In the genomic region with DNA sequence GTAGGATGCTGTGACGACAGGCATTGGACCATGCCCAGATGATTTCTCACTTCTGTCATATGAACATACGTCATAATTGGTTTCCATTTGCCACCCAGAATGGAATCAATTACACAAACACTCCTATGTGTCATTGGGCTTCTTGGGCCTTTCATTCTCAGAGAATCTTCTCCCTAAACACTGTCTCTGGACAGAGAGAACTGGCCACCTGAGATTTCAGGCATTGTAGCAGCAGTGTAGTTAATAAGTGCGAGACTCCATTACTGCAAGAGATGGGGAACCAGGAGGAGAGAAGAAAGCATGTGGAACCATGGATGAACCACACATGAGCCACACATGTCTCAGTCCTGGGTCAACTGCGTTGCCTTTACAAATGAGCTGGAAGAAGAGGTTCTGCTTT, we compare ENCODE assay signal across 17 mouse cellular contexts. TPM values are rescaled to one million over a fixed set of nuclear protein-coding genes. Genes with fewer than 3 reads are reported as not detected.
DNase-seq lines count a peak whose midpoint lies in the region; TF ChIP-seq lines count a peak whose summit lies in the region.
"Not testable (repeated sequence)": the region's sequence is repeated elsewhere in the genome, so short reads cannot be mapped to it uniquely, and the experiment has no call there.
"Had no signal": no experiment of that assay in that cellular context is flagged by ENCODE, and none has a peak within 500 bp of the region (broad histone marks: within the 10 kb centered on the region; RNA-seq: fewer than 3 reads in every experiment).

No protein-coding gene starts in this region.

- peak; percentile 60 to 68 for DNase-seq in B cell, adult 2 months
- DNase-seq in heart, adult 11 months: peak; percentile 85
- DNase-seq in spleen, adult 2 months (ENCODE audit: low read depth in 1 of 2, low spot score in 2 of 2): peak in 1 of 2 experiments; percentile 61

- H3K36me3 ChIP-seq in spleen, adult 2 months (ENCODE audit: control insufficient read depth, insufficient read depth, low read length): not testable (repeated sequence)

- H3K27ac ChIP-seq in bone marrow, adult 2 months (ENCODE audit: control insufficient read depth, insufficient read depth, low read depth, low read length, poor library complexity): peak overlapping the region; percentile 83
- peak overlapping the region; percentile 88 for H3K27ac ChIP-seq in spleen, adult 2 months (ENCODE audit: insufficient read depth, low read length)

- H3K27me3 ChIP-seq in spleen, adult 2 months (ENCODE audit: control insufficient read depth, insufficient read depth, low read length): not testable (repeated sequence)

- not testable (repeated sequence) for TF ChIP-seq CTCF in bone marrow, adult 2 months (IDR thresholded peaks at IDR 0.05; ENCODE audit: control insufficient read depth, insufficient read depth, low read length); spleen, adult 2 months (IDR thresholded peaks at IDR 0.05; ENCODE audit: extremely low read depth, insufficient read depth, insufficient read length, insufficient replicate concordance)

- H3K4me1 ChIP-seq in bone marrow, adult 2 months (ENCODE audit: control insufficient read depth, insufficient read depth, low read length); spleen, adult 2 months (ENCODE audit: control insufficient read depth, insufficient read depth, insufficient read length): not testable (repeated sequence)

- 67% methylated on average over 4 of the region's 4 CpGs for WGBS in bone marrow, adult 2 months
- 74% methylated on average over 4 of the region's 4 CpGs for WGBS in spleen, adult 2 months

- not testable (repeated sequence) for TF ChIP-seq POLR2A in bone marrow, adult 2 months (IDR thresholded peaks at IDR 0.05; ENCODE audit: borderline replicate concordance, control insufficient read depth, low read depth, low read length); spleen, adult 2 months (IDR thresholded peaks at IDR 0.05; ENCODE audit: low read depth, low read length)

- H3K4me3 ChIP-seq in bone marrow, adult 2 months (replicated peaks; ENCODE audit: control insufficient read depth, low read depth, low read length); spleen, adult 2 months (ENCODE audit: extremely low read depth, insufficient read depth, insufficient read length): not testable (repeated sequence)

RNA-seq across cellular contexts. Expression of gene Sp140, which starts 8.2 kb away (rescaled TPM):
- 54.4 and 87.5 TPM in 2 replicates for polyA plus RNA-seq in bone marrow, adult 2 months (2011; ENCODE audit: insufficient read depth, insufficient read length, low replicate concordance, missing spikeins)
- 23.4 and 27.0 TPM in 2 replicates for polyA plus RNA-seq in spleen, adult 2 months (2012; rRNA removed)
- polyA plus RNA-seq: G1E had no signal

RNA-seq across cellular contexts. Expression of gene Sp110, which starts 9.7 kb away (rescaled TPM):
- 41.5 and 75.9 TPM in 2 replicates for polyA plus RNA-seq in bone marrow, adult 2 months (2011; ENCODE audit: insufficient read depth, insufficient read length, low replicate concordance, missing spikeins)
- 54.2 and 57.5 TPM in 2 replicates for polyA plus RNA-seq in spleen, adult 2 months (2012; rRNA removed)
- polyA plus RNA-seq: C2C12, G1E had no signal

RNA-seq across cellular contexts. Expression of gene G530012D18Rik, which starts 32.9 kb away (rescaled TPM):
- 2.4 TPM in 1 of 2 replicates, not detected in the other for polyA plus RNA-seq in bone marrow, adult 2 months (2011; ENCODE audit: insufficient read depth, insufficient read length, low replicate concordance, missing spikeins)
- polyA plus RNA-seq in spleen, adult 2 months (2012; rRNA removed): not detected in 2 replicates
- polyA plus RNA-seq: activated CD4-positive, CD25-positive, alpha-beta regulatory T cell, adult 4 months; C2C12; cerebellum, adult 2 months; cortical plate, adult 2 months; embryonic facial prominence, embryonic 10.5 days; embryonic facial prominence, embryonic 12.5 days; embryonic facial prominence, embryonic 14.5 days; forebrain, embryonic 11.5 days; forebrain, embryonic 13.5 days; forebrain, embryonic 15.5 days; forebrain, postnatal 0 days; G1E; Patski had no signal

RNA-seq across cellular contexts. Expression of gene Sp100, which starts 41.4 kb away (rescaled TPM):
- polyA plus RNA-seq in bone marrow, adult 2 months (2011; ENCODE audit: insufficient read depth, insufficient read length, low replicate concordance, missing spikeins): 107 and 147 TPM in 2 replicates
- 34.6 and 38.5 TPM in 2 replicates for polyA plus RNA-seq in spleen, adult 2 months (2012; rRNA removed)
- polyA plus RNA-seq: C2C12, G1E had no signal
